ENCODE assay signal across 8 mouse cellular contexts in the genomic region with DNA sequence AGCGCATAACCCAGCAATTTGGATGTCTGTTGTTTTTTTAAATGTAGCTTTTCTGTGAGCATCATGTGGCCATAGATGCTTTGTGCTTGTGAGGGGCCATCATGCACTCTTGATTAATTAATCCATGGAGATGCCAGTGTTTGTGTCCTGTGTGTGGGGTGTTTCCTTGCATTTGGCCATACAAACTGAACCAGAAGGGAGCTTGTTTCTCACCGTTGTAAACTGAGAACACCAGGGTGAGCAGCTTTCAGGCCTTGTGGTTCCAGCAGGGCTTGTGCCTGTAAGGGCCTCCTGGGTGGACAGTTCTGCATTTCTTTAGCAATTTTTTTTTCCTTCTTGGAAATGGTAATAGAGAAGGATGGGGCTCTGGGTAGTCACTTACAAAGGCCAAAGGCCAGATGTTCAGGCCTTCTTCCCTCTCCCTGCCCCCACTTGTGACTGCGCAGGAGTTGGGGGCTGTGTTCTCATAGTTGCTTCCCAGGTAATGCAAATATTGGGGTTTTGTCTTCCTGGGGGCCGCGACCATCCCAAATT.
DNase-seq lines count a peak whose midpoint lies in the region; ATAC-seq lines count a peak whose summit lies in the region.

No protein-coding gene starts in this region.

- no peaks in the 10 kb centered on the region for H3K36me3 ChIP-seq in megakaryocyte, embryonic 14.5 days (replicated peaks; ENCODE audit: low read length)
- H3K36me3 ChIP-seq in limb, embryonic 13.5 days = no peaks in the 10 kb centered on the region

- no peaks in the 10 kb centered on the region for H3K9me3 ChIP-seq in megakaryocyte, embryonic 14.5 days
- H3K9me3 ChIP-seq in limb, embryonic 13.5 days = no peaks in the 10 kb centered on the region

- WGBS in limb, embryonic 13.5 days = 27% methylated on average over 5 of the region's 5 CpGs

- peak overlapping the region; percentile 68 for H3K9ac ChIP-seq in limb, embryonic 13.5 days

- no peak for ATAC-seq in megakaryocyte, adult 5-6 weeks (ENCODE audit: poor library complexity, severe bottlenecking)
- no peak for ATAC-seq in limb, embryonic 13.5 days (ENCODE audit: low FRiP score, low read depth)

- H3K4me1 ChIP-seq in megakaryocyte, embryonic 14.5 days = peaks cover 43% of the 10 kb centered on the region
- H3K4me1 ChIP-seq in limb, embryonic 13.5 days = peaks cover 37% of the 10 kb centered on the region

- peak overlapping the region; percentile 93 for H3K4me3 ChIP-seq in megakaryocyte, embryonic 14.5 days (replicated peaks)
- peak overlapping the region; percentile 60 for H3K4me3 ChIP-seq in limb, embryonic 13.5 days

- peak; percentile 37 for DNase-seq in cerebellum, adult 9-10 months
- no peak for DNase-seq in cerebellum, adult 9-11 months
- peak; percentile 31 for DNase-seq in yolk sac, embryonic 10.5 days (ENCODE audit: low spot score)
- no peak for DNase-seq in retina, embryonic 14.5 days (ENCODE audit: low spot score)
- no peak for DNase-seq in kidney, postnatal 10 days

- peak overlapping the region; percentile 17; the same call in 1 of the 2 replicates for H3K27ac ChIP-seq in limb, embryonic 13.5 days

- peak overlapping the region; percentile 74 for H3K4me2 ChIP-seq in limb, embryonic 13.5 days (replicated peaks)

- peaks cover 14% of the 10 kb centered on the region for H3K27me3 ChIP-seq in megakaryocyte, embryonic 14.5 days (replicated peaks)
- H3K27me3 ChIP-seq in limb, embryonic 13.5 days = peaks cover 11% of the 10 kb centered on the region

Comparison
In these comparisons a context has a peak if more than half of its experiments do, and no peak if none do; other contexts are left out.
1. DNase-seq: peak in cerebellum, adult 9-10 months (single experiment) and yolk sac, embryonic 10.5 days (single experiment); none in cerebellum, adult 9-11 months (single experiment), retina, embryonic 14.5 days (single experiment) and kidney, postnatal 10 days (single experiment).